13 mouse cellular contexts compared by ENCODE assay signal in the genomic region with DNA sequence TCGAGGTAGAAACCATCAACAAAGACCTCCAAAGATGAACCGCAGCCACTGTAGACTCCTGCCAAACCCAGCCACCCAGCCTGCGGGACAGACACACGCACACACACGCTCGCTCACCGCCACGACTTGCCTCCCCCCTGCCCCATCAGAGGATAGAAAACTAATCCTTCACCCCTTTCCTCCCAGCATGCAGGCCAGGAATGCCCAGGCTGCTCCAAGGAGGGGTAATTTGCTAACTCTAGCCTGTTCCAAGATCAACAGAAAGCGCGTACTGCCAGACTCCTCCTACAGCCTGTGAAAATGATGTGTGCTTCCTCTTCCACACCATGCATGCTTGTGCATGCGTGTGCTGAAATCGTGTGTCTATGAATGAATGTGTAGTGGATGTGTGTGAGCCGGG.
"Had no signal": no experiment of that assay in that cellular context is flagged by ENCODE, and none has a peak within 500 bp of the region (broad histone marks: within the 10 kb centered on the region; RNA-seq: fewer than 3 reads in every experiment).

No protein-coding gene starts in this region.

- H3K36me3 ChIP-seq: neural tube, embryonic 15.5 days had no signal

- H3K9ac ChIP-seq: liver, embryonic 14.5 days; neural tube, embryonic 15.5 days had no signal

- H3K4me2 ChIP-seq: neural tube, embryonic 15.5 days had no signal

- H3K4me3 ChIP-seq: layer of hippocampus, adult 2 months; myocyte; neural tube, embryonic 15.5 days had no signal

- H3K27ac ChIP-seq: layer of hippocampus, adult 2 months; liver, embryonic 14.5 days; neural tube, embryonic 15.5 days had no signal

- H3K27me3 ChIP-seq: neural tube, embryonic 15.5 days had no signal

- DNase-seq: kidney, adult 8-10 months; kidney, postnatal 4 days; left cerebral cortex, postnatal 4 days; liver; lung, adult 18-20 months; lung, postnatal 10 days; midbrain, embryonic 14.5 days; right cerebral cortex, adult 18-20 months; right cerebral cortex, postnatal 25 days had no signal

- H3K9me3 ChIP-seq: neural tube, embryonic 15.5 days had no signal
